Mouse (Mus musculus) inflammation-experienced regulatory T-cells, adult 16 weeks (primary cell): ENCODE measurements around the gene Olfr741. TPM values are rescaled to one million over a fixed set of nuclear protein-coding genes. Genes with fewer than 3 reads are reported as not detected.

Source experiments
- polyA plus RNA-seq: library from polyadenylated mRNA; unstranded; fragments of 100-300 nt; shearing (Covaris generic); gene quantifications from one replicate; pipeline ENCODE4 v1.2.1, GENCODE M21; 2017

Gene Olfr741
- polyA plus RNA-seq: not detected

GRCm38 (mm10) chr14:50472438-50472837 lies at the start of gene Olfr741:
Gene Olfr741 (plus strand): TSS chr14:50472738.

GRCm38 (mm10) chr14:50445245-50445644 lies 27.3 kb upstream of the Olfr741 start, which contains the start of gene Olfr740:
Gene Olfr740 (plus strand): TSS chr14:50445545.

GRCm38 (mm10) chr14:50503300-50503699 lies 30.8 kb downstream of the Olfr741 start, which contains the start of gene Olfr742:
Gene Olfr742 (plus strand): TSS chr14:50503600.

GRCm38 (mm10) chr14:50521539-50521938 lies 49.0 kb downstream of the Olfr741 start, which contains the start of gene Olfr743:
Gene Olfr743 (plus strand): TSS chr14:50521839.

Other genes starting within 250 kb of the Olfr741 start
- not detected for gene Olfr731, start 230.9 kb upstream of the Olfr741 start, polyA plus RNA-seq
- gene Olfr732, start 188.5 kb upstream of the Olfr741 start, polyA plus RNA-seq: not detected
- not detected for gene Olfr733, start 171.2 kb upstream of the Olfr741 start, polyA plus RNA-seq
- not detected for gene Olfr734, start 146.0 kb upstream of the Olfr741 start, polyA plus RNA-seq
- gene Olfr735, start 123.9 kb upstream of the Olfr741 start, polyA plus RNA-seq: not detected
- gene Tlr11, start 114.8 kb upstream of the Olfr741 start, polyA plus RNA-seq: not detected
- not detected for gene Olfr736, start 91.6 kb upstream of the Olfr741 start, polyA plus RNA-seq
- not detected for gene Olfr738, start 65.2 kb upstream of the Olfr741 start, polyA plus RNA-seq
- gene Olfr739, start 54.1 kb upstream of the Olfr741 start, polyA plus RNA-seq: not detected
- gene Olfr740, start 27.2 kb upstream of the Olfr741 start, polyA plus RNA-seq: not detected
- not detected for gene Olfr742, start 30.9 kb downstream of the Olfr741 start, polyA plus RNA-seq
- not detected for gene Olfr743, start 49.1 kb downstream of the Olfr741 start, polyA plus RNA-seq
- gene Olfr744, start 142.1 kb downstream of the Olfr741 start, polyA plus RNA-seq: not detected
- not detected for gene Olfr745, start 166.7 kb downstream of the Olfr741 start, polyA plus RNA-seq
- not detected for gene Olfr746, start 174.3 kb downstream of the Olfr741 start, polyA plus RNA-seq
- not detected for gene Olfr747, start 220.5 kb downstream of the Olfr741 start, polyA plus RNA-seq
- gene Olfr748, start 234.6 kb downstream of the Olfr741 start, polyA plus RNA-seq: not detected